Mouse (Mus musculus) hematopoietic multipotent progenitor cell, adult 10-12 weeks (in vitro differentiated cells): ENCODE data around the gene Olfr273. TPM values are rescaled to one million over a fixed set of nuclear protein-coding genes. Genes with fewer than 3 reads are reported as not detected.

ENCODE experiments used
- polyA plus RNA-seq: library from polyadenylated mRNA; stranded (reverse); fragments of >175 nt; gene quantifications from 2 replicates; pipeline ENCODE4 v1.2.3, GENCODE M21; 2012; ENCODE audit warnings: low replicate concordance

Olfr273 gene
- polyA plus RNA-seq = not detected in 2 replicates

GRCm38 (mm10) chr4:52859136-52859535 is at the start of gene Olfr273:
Gene Olfr273 (minus strand): TSS chr4:52859236.

GRCm38 (mm10) chr4:52814304-52814703 is 44.7 kb downstream of the Olfr273 start, which contains the start of gene Olfr275:
Gene Olfr275 (plus strand): TSS chr4:52814604.

Other genes starting within 250 kb of the Olfr273 start
- gene Olfr275, start 44.6 kb downstream of the Olfr273 start, polyA plus RNA-seq = not detected in 2 replicates
- gene Olfr272, start 59.9 kb upstream of the Olfr273 start, polyA plus RNA-seq = not detected in 2 replicates
- not detected in 2 replicates for gene Olfr270, start 105.3 kb upstream of the Olfr273 start, polyA plus RNA-seq
- gene Nipsnap3a, start 130.0 kb upstream of the Olfr273 start, polyA plus RNA-seq = not detected in 2 replicates
- gene Nipsnap3b, start 152.6 kb upstream of the Olfr273 start, polyA plus RNA-seq = 41.0 and 49.2 TPM in 2 replicates